Mouse (Mus musculus): Measurements from ENCODE around the gene Dtx4.
"Not testable (repeated sequence)": the region's sequence is repeated elsewhere in the genome, so short reads cannot be mapped to it uniquely, and the experiment has no call there.

Dtx4 gene

DNA sequence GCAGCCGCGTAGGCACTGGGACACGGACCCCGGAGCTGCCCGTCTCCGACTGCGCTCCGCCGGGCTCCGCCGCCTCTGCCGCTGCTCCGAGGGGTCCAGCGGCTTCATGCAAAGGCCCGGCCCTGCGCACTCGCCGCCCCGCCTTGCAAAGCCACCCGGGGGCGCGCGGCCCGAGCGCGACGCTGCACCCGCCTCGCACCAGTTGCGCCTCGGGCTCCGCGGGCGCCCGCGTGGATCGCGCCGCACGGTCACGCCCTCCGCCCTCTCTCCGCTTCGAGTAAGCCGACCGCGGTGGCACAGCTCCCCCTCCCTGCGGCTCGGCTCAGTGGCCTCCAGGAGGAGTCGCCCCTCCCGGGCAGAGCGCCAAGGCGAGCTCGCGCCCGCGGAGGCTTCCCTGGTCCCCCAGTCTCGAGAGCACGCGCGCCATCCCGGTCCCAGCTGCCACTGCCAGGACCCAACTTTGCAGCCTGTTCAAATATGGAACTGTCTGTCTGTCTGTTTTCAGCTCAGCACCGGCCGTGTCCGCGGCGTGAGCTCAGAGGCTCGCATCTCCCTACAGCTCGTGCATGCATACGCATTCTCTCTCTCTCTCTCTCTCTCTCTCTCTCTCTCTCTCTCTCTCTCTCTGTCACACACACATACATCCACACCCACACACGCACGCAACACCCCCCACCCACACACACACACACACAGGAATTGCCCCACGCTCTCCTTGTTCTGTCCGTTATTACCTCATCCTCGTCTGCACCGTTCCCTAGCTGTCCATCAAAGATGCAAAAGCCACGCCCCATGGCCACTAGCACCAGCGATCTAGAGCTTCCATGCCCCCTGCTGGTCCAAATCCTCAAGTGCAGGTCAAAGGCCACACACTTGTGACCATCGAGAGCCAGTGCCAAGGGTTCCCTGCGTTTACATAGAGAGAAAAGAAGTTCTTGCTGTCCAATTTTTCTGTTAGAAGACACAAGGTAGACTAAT is at the start of gene Dtx4:
Dtx4 (minus strand) TSS at position 85 of the 978 bp plus-strand sequence.
- peak; percentile 95 for DNase-seq (ENCODE audit: low read depth, low spot score)

- DNase-seq (ENCODE audit: low read depth, low spot score), result peak; percentile 34
Measured at GRCm38 (mm10) chr19:12550005-12550942, 49.0 kb upstream of the Dtx4 start.

- DNase-seq (ENCODE audit: low read depth, low spot score), result peak; percentile 8
Measured at GRCm38 (mm10) chr19:12549166-12549565, 47.9 kb upstream of the Dtx4 start.

DNA sequence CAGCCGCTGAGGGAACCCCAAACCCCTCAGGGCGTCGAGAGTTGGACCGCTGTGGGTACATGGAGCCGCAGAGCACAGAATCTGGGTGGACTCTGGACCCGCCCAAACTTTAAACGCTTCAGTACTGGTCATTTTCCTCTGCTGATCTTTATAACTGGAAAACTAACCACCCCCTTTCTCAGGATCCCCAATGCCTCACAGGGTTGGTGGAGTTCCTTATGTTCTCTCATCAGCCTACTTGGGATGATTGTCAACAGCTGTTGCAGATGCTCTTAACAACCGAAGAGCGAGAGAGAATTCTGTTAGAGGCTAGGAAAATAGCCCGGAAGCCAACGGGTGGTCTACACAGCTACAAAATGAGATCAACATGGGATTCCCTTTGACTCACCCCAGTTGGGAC is 44.2 kb upstream of the Dtx4 start, which contains the start of gene Fam111a:
Fam111a (plus strand) TSS at position 301 of the 400 bp plus-strand sequence.
- not testable (repeated sequence) for DNase-seq (ENCODE audit: low read depth, low spot score)

- DNase-seq (ENCODE audit: low read depth, low spot score), result no peak
Measured at GRCm38 (mm10) chr19:12541644-12542043, 40.4 kb upstream of the Dtx4 start.

DNA sequence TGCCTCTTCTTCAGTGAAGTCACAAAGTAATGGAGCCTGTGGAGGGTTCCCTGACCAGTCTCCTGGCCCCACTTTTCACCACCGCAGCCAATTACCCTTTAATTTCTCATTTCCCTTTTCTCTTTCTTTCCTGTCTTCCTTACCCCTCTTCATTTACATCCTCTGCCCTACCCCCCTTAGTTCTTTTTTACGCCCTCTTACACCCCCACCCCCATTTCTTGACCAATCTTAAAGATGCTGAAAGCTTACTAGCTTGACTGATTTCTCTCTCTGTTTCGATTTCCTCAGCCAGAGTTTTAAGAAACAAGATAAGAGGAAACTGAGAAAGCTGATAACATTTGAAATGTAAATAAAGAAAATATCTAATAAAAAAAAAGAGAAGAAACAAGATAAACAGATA is 39.5 kb upstream of the Dtx4 start:
- no peak for DNase-seq (ENCODE audit: low read depth, low spot score)

GRCm38 (mm10) chr19:12539975-12540374 is 38.7 kb upstream of the Dtx4 start:
- DNase-seq (ENCODE audit: low read depth, low spot score), result no peak

DNA sequence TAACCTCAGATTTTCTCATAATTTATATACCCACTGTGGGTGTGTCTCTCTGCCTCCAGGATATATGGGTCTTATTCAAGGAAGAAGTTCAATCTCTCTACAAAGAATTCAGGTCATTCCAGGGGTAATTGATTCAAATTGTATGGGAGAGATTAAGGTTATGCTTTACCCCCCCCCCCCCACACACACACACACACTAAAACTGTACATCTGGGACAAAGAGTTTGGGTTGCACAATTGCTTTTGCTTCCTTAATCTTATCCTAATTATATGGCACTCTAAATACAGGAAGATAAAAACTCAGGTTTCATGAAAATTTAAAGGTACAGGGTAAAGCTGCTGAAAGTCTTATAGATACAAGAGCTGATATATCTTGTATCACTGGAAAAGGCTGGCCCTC is 35.9 kb upstream of the Dtx4 start:
- DNase-seq (ENCODE audit: low read depth, low spot score), result no peak

DNA sequence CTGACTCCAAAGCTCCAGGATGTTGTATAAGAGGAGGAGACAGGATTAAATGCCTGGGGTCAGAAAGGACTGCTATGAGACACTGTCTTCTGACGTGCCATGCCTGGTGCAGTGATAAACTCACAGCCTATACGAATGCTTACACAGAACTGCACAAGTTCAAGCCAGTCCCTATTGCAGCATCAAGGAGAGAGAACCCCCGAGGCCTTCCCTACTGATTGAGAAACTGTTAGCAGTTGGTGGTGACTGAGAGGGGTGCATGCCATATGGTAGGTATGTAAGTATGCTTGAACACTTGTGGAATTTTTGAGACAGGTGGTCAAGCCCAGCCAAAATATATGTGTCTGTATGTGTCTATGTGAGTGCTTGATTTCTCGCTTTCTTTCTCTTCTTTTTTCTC is 22.1 kb upstream of the Dtx4 start:
- DNase-seq (ENCODE audit: low read depth, low spot score), result no peak

DNA sequence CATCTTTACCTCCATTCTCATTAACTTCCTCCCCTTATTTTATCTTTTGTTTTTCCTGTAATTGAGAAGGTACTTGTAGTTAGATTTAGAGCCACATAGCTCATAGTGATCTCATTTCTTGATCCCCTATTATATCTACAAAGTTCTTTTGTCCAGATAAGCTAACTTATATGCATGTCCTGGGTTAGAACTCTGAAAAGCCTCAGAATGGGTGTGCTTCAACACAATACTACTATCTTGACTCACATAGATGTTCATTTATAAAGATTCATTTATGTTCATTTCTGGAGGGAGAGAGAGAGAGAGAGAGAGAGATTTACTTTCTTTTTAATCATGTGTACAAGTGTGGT is 17.3 kb upstream of the Dtx4 start:
- DNase-seq (ENCODE audit: low read depth, low spot score), result no peak

- peak; percentile 79 for DNase-seq (ENCODE audit: low read depth, low spot score)
Measured at GRCm38 (mm10) chr19:12517671-12518540, 16.7 kb upstream of the Dtx4 start.

DNA sequence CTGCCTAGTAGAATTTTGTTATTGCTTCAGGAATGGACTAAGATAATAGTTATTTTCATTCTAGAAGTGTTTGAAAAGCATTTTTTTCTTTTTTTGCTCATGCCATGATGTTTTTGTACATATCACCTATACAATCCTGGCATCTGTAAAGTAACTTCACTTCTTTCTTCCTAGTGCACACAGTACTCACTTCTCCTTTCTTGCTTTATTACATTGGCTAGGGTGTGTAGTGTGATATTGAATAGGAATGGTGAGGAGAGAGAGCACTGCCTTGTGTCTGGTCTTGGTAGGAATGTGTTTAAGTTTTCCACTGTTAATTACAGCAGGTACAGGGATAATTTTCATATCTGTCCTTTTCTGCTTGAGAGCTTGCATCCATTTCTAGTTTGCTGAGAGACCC is 13.4 kb upstream of the Dtx4 start:
- DNase-seq (ENCODE audit: low read depth, low spot score), result no peak

- DNase-seq (ENCODE audit: low read depth, low spot score), result no peak
Measured at GRCm38 (mm10) chr19:12502756-12503155, 1.5 kb upstream of the Dtx4 start.

DNA sequence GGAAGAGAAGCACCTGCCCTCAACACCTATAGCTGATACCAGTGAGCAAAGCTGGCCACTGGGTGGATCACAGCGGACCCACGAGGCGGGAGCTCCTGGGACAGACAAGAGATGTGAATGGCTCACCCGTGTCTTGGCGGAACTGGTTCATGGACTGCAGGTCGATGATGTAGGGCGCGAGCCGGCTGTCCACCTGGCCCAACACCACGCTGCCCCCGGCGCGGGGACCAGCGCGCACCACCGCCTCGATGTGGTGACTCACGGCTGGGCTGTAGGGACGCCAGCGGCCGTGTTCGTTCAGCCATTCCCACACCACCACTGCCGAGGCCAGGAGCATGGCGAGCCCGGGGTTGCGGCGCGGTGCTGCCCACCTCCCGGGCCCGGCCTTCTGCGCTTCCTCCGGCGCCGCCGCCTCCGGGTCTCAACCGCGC is 358 bp downstream of the Dtx4 start:
- peak; percentile 9 for DNase-seq (ENCODE audit: low read depth, low spot score)

DNA sequence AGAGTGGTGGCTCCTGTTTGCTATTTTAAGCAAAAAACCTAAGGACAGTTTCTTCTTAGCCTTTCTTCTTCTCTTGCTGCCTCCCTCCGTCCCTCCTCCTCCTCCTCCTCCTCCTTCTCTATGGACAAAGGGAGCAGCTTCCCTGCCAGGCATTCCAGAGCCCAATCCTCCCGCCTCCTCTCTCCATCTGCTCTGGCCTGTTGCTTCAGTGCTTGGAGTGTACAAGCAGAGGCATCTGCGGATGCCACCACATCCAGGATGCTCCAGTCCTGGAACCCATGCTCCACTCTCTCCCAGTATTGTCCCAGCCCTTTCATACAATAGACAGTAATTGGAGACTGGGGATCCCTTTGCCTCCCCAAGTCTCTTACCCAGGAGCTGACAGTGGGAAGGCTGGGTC is 1.1 kb downstream of the Dtx4 start:
- no peak for DNase-seq (ENCODE audit: low read depth, low spot score)

- no peak for DNase-seq (ENCODE audit: low read depth, low spot score)
Measured at GRCm38 (mm10) chr19:12499485-12499884, 1.8 kb downstream of the Dtx4 start.

DNA sequence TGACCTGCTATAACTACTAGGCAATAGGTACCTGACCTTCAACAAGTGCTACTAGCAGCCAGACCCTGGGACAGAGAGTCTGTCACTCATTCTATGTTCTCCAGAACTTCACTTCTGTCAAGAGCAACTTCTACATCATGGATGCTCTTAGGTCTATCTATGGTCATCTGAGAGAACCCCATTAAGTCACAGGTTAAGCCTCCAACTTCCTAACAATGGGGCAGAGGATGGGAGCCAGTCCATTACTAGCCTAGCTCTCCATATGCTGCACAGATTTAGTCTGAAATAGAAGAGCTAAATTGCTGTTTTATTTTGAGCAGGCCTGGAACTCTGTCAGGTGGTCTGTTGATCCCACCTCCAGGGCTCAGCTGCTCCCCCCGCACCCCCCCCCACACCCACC is 2.3 kb downstream of the Dtx4 start:
- no peak for DNase-seq (ENCODE audit: low read depth, low spot score)

DNA sequence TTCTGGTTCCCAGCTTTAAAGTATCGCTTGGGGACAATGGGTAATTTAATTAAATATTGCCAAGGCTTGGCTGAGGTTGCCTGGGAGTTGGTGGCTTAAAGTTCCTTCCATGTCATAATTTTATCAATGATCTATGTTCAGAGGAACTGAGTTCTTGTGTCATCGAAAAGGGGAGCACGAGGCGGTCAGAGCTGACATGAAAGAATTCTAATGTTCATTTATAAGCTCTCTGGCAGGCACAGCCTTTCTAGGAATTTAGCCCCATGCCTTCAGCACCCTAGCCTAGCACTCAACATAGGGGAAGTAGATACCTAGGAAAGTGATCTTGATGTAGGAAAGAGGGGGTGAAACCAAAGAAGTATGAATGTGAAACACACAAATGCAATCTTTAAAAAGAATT is 2.9 kb downstream of the Dtx4 start:
- no peak for DNase-seq (ENCODE audit: low read depth, low spot score)

DNA sequence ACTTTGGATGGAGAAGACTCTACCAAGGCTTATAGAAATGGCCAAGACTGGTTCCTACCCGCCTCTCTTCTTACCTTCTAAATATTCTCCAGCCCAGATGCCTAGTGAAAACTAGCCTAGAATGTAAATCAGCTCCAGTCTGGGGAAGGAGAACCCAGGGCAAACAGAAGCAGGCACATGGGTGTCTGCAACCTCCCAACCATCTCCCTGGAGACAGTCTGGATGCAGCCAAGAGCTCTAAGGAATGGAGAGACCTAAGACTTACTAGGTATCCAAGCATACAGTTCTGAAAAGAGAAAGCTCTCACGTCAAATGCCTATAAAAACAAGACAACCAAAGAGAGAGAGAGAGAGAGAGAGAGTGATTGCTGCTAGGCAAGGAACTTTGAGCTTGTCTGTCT is 3.3 kb downstream of the Dtx4 start:
- DNase-seq (ENCODE audit: low read depth, low spot score), result no peak

DNA sequence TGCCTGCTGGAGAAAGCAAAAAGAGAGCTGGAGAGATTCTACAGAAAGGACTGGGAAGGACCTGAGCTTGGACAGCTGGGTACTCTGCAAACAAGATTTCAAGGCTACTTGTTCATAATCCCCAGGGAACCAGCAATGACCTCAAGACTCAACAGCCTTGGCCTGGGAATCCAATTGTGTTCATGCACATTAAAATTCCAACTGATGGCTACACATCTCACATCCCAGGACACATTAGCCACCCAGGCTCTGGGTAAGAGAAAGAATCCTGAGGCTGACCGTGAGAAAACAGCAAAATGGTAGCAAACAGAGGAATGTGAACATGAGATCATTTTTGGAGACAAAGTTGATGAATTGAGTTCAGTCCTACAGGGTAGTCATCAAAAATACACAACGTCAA is 5.0 kb downstream of the Dtx4 start:
- no peak for DNase-seq (ENCODE audit: low read depth, low spot score)

DNA sequence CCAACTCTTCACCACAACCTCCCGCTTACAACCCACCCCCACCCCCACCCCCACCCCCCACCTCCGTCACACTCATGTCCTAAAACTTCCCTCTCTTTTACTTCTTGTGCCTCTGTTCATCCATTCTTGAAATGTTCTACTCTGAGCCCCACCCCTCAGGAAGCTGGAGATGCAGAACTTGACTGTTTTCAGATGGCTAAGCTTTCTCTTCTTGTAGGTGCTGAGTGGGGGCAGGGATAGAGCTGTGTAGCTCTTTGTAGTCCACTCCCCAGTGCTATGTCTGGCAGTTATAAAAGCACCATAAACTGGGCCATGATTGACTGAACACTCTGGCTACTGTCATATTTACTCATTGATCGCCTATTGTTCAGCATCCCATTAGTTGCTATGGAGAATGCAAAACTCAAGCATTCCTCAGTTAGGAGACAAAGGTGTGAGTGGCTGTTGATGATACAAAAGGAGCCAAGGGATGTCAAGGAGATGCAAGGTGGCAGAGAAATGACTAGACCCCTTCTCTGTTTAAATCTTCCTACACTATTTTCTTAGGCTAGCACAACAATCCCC is 6.2 kb downstream of the Dtx4 start:
- DNase-seq (ENCODE audit: low read depth, low spot score), result no peak
